Mouse (Mus musculus): ENCODE data around the gene Slc22a18.

GRCm38 (mm10) chr7:143505411-143505810 lies 31.9 kb downstream of the Slc22a18 start:
- TF ChIP-seq POLR2A (IDR thresholded peaks at IDR 0.05; ENCODE audit: insufficient read length, low read depth) (no peak), TCF12 (IDR thresholded peaks at IDR 0.05; ENCODE audit: insufficient read depth, poor library complexity, severe bottlenecking) (no peak), POLR2AphosphoS2 (IDR thresholded peaks at IDR 0.05; ENCODE audit: insufficient read length, low read depth) (no peak), USF1 (IDR thresholded peaks at IDR 0.05; ENCODE audit: low read depth) (no peak), MAX (IDR thresholded peaks at IDR 0.05; ENCODE audit: low read depth) (no peak)

Data from myocyte (in vitro differentiated cells).